Mouse (Mus musculus) c-Kit-positive CD71-negative TER-119-negative erythroid progenitor cells, embryonic 14.5 days (primary cell): ENCODE results near the gene Olfr532.
"Not testable (repeated sequence)": the region's sequence is repeated elsewhere in the genome, so short reads cannot be mapped to it uniquely, and the experiment has no call there.

ENCODE experiments used
- DNase-seq: peaks from one replicate; pipeline ENCODE4 v3.0.0-alpha.2; 2013; ENCODE audit warnings: low read depth

Gene Olfr532

DNA sequence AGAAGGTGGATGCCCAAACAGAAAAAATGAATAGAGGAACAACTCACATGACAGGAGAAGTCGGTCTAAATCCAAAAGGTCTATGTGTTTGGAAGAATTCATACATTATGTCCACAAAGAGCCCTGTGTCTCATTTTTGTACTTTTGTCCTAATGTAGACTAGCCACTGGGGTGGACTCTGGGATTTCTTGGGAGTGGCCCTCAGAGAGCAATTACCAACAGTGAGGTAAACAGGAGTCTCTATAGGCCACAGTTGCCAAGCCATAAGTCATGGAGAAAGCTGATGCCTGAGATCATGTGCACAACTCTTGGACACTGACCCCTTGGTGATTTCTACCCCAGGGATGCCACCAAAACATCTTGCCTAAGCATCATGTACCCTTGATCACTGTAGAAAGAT lies at the start of gene Olfr532:
TSS of gene Olfr532 (minus strand) at position 101 of the 400 bp plus-strand sequence.
- no peak for DNase-seq

DNA sequence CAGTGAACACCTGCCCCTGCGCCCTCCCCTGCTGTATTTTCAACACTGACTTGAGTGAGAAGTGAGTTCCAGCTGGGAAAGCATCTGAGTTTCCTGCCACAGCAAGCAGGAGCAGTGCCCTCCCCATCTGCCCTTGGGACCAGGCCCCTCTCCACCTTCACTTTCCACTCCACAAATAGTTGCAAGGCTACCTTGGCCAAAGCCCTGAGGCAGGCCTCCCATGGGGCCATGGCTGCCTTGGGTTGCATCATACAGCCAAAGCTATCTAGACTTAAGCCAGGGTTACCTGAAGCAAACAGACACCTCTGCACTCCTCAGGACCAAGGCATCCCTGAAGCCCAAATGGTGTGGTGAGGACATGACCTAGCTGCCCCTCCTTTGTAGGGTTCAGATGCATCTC lies 41.6 kb upstream of the Olfr532 start, which contains the start of gene Olfr533:
TSS of gene Olfr533 (plus strand) at position 301 of the 400 bp plus-strand sequence.
- not testable (repeated sequence) for DNase-seq

DNA sequence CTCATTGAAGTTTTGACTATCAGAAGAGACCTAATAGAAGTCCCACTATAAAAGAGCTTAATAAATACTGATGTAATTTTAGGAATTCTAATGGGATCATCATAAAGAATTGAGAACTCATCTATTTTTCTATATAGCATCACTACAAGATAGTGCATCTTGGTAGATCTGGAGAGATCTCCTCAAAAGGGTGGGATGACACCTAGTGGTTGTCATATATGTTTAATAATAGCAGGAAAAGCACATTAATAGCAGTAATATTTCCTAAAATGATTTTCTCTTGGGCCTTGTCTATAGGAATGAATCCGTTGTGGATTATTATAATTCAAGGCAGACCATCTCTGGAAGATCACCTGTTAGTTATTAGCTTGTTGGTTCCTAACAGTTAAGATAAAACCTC lies 21.7 kb upstream of the Olfr532 start:
- DNase-seq: no peak

DNA sequence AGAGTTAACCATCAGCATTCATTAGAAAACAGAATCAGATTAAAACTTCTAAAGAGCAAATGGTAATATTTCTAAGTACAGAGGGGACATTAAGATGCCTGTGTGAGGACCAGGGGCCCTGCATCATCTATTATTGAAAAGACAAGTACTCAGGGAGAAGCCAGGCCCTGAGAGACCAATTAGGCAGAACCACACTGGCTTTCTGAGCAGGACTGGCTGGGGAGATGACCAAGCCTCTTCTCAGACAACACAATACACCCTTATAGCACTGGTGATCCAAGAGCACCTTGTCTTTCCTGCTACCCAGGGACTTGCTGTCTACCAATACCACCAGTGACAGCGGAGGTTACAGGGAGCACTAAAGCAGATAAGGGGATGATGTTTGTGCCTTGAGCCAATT lies 18.6 kb downstream of the Olfr532 start, which contains the start of gene Olfr531:
TSS of gene Olfr531 (minus strand) at position 101 of the 400 bp plus-strand sequence.
- DNase-seq: no peak

DNA sequence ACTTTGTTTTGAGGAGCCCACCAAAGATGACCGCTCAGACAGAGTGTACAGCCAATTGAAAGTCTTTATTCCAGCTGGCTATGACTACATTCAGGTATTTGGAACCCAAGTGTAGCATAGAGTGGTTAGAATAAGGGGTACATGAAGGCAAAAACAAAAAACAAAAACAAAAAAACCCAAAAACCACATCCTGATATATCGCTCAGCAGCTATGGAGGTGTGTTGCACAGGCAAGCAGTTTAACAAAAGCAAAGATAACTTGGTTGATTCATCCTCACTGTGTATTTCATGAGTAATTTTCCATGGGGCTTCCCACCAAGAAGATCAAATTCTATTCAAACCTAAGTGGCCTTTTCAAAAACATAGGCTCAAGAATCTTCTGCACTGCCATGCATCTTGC lies 44.5 kb downstream of the Olfr532 start:
- DNase-seq: no peak

DNA sequence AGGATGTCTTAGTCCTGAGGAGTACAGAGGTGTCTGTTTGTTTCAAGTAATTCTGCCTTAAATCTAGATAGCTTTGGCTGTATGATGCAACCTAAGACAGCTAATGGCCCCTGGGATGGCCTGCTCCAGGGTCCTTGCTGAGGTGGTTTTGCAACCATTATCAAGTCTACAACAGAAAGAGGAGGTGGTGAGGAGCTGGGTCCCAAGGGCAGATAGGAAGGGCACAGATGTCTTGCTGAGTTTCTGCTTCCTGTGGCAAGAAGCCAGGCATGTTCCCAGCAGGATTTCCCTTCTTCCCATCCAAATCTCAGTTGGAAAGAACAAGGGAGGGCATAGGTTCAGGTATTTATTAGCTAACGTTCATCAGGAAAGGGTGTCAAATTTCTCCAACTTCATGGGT lies 45.2 kb downstream of the Olfr532 start, which contains the start of gene Olfr530:
TSS of gene Olfr530 (minus strand) at position 101 of the 400 bp plus-strand sequence.
- DNase-seq: no peak

DNA sequence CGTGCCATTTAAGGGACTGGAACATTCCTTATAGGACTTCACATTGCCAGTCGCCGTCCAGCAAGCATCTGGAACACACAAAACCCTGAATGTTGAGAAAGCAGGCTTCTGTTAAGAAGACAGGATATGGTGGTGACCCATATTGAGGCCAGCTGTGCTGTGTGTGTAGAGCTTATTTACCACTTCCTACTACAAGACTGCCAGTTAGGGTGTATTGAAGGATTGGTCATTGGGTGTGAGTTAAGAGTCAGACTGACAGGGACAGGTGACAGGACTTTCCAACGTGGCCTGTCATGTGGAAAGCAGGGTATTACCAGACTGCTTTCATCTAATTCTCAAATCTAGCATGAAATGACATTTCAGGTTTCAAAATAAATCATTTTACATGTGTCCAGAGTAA lies 47.1 kb downstream of the Olfr532 start:
- DNase-seq: no peak
